Mouse (Mus musculus) forebrain, embryonic 10.5 days (tissue): ENCODE data around the gene Dpp8. TPM values are rescaled to one million over a fixed set of nuclear protein-coding genes. Genes with fewer than 3 reads are reported as not detected.

ENCODE experiments used
- DNase-seq: peaks from one replicate; pipeline ENCODE4 v3.0.0-alpha.2; 2017; ENCODE audit warnings: low spot score; ENCODE audit errors: extremely low spot score
- H3K27ac ChIP-seq: fragments of 300-500 bp; sonication (generic); 2 replicates; pipeline ENCODE4 v1.5.1; 2016; ENCODE audit warnings: mild to moderate bottlenecking
- H3K27me3 ChIP-seq: fragments of 300-500 bp; sonication (generic); 2 replicates; pipeline ENCODE4 v1.6.1; 2016; ENCODE audit warnings: mild to moderate bottlenecking; ENCODE audit not compliant: poor library complexity, severe bottlenecking
- H3K36me3 ChIP-seq: fragments of 300-500 bp; sonication (generic); replicated peaks from 2 replicates; pipeline ENCODE4 v1.6.1; 2016; ENCODE audit warnings: mild to moderate bottlenecking, moderate library complexity
- H3K4me1 ChIP-seq: fragments of 300-500 bp; sonication (generic); 2 replicates; pipeline ENCODE4 v1.6.1; 2016
- H3K4me3 ChIP-seq: fragments of 300-500 bp; sonication (generic); 2 replicates; pipeline ENCODE4 v1.5.1; 2016; ENCODE audit warnings: mild to moderate bottlenecking, moderate library complexity
- H3K9me3 ChIP-seq: fragments of 300-500 bp; sonication (generic); 2 replicates; pipeline ENCODE4 v1.6.1; 2016; ENCODE audit warnings: mild to moderate bottlenecking, moderate library complexity
- WGBS: fragments of 180-500 bp; shearing (Covaris S2); methylation state at CpG from one replicate; pipeline ENCODE4 v1.1.7; 2016; 5-methylcytosine and 5-hydroxymethylcytosine counted together
- polyA plus RNA-seq: library from polyadenylated mRNA; unstranded; fragments of >200 nt; fragmentation: Nextera tagmentation; extraction: Ambion mirVana; gene quantifications from 2 replicates; pipeline ENCODE4 v1.2.1, GENCODE M21; 2016

Gene Dpp8
- polyA plus RNA-seq, 1 experiment from 2014 or later: 46.7 TPM

- WGBS: 86% methylated on average over 4 of the region's 4 CpGs
- no peak overlapping the region for H3K4me3 ChIP-seq
- H3K36me3 ChIP-seq: peaks cover 7% of the 10 kb centered on the region
- DNase-seq: no peak
- no peaks in the 10 kb centered on the region for H3K27me3 ChIP-seq
- peaks cover 46% of the 10 kb centered on the region for H3K4me1 ChIP-seq
- no peak overlapping the region for H3K27ac ChIP-seq
- no peaks in the 10 kb centered on the region for H3K9me3 ChIP-seq
These were observed 15.8 kb upstream of the Dpp8 start for GRCm38 (mm10) chr9:65016241-65016977.

GRCm38 (mm10) chr9:65016978-65017827 is 15.0 kb upstream of the Dpp8 start:
- no peak for DNase-seq
- Histone ChIP-seq H3K36me3 (peaks cover 7% of the 10 kb centered on the region), H3K4me3 (no peak overlapping the region), H3K27ac (no peak overlapping the region), H3K27me3 (no peaks in the 10 kb centered on the region), H3K4me1 (peaks cover 54% of the 10 kb centered on the region), H3K9me3 (no peaks in the 10 kb centered on the region)
- 89% methylated on average over 16 of the region's 16 CpGs for WGBS

DNA sequence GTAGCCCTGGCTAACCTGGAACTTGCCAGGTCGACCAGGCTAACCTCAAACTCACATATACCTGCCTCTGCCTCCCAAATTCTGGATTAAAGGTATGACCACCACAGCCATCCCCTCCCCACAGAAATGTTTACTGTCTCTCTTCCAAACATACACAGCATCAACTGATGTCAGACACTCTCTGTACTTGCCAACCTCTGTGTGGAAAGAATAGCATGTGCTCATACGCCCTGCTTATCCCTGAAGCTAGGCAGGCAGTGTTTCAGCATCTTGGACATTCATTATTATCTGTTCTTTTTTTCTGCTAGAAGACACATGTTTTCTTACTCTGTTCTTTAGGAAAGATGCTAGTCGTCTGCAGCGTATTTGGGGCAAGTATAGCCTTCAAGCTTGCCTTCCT is 14.3 kb upstream of the Dpp8 start:
- Histone ChIP-seq H3K4me3 (no peak overlapping the region), H3K9me3 (no peaks in the 10 kb centered on the region), H3K4me1 (peaks cover 59% of the 10 kb centered on the region), H3K36me3 (peaks cover 7% of the 10 kb centered on the region), H3K27me3 (peaks cover 6% of the 10 kb centered on the region), H3K27ac (no peak overlapping the region)
- no peak for DNase-seq
- WGBS: 91% methylated on average over 4 of the region's 4 CpGs

DNA sequence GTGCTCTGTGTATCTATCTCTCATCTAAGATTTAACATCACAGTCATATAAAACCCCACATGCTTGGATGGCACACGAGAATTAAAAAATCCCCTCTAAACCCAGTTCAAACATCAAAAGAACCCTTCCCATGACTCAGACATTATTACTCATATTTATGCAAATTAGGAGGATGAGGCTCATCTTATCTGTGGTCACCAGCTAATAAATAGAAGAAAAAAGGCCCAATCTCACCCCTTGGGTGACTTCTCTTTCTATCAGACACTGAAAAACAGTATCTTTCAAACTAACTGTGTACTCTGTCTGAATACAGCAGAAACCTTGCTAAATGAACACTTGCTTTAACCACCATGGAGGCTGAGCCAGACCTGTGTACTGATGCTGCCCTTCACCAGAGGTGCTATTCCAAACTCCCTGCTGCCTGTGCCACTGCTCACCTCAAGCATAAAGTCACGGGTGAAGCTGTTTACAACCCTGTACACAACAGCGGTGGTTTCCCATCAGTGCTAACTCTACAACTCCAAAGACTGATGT is 13.6 kb upstream of the Dpp8 start:
- Histone ChIP-seq H3K4me3 (no peak overlapping the region), H3K4me1 (peaks cover 59% of the 10 kb centered on the region)

DNA sequence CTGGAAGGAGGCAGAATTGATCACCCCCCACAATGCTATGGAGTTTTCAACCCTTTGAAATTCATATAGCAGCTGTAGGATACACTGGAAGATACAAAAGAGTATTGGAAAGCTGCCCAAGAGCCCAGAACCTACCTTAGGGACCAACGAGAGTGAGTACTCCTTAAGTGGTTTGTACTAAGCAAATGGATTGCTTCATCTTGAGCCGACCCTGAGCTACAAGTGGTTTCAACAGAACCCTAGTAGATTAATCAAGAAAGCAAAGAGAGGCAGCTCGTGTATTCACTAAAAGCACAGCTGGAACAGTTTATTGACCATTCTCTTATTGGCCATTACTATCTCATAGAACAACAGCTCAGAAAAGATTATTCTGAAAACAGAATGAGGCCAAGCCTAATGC is 13.1 kb upstream of the Dpp8 start:
- Histone ChIP-seq H3K4me3 (peak overlapping the region; percentile 74; the same call in 1 of the 2 replicates), H3K27ac (no peak overlapping the region), H3K27me3 (peaks cover 18% of the 10 kb centered on the region), H3K4me1 (peaks cover 59% of the 10 kb centered on the region), H3K36me3 (peaks cover 7% of the 10 kb centered on the region), H3K9me3 (no peaks in the 10 kb centered on the region)
- DNase-seq: no peak
- 78% methylated on average over 3 of the region's 3 CpGs for WGBS

More for the DNA sequence above, 13.6 kb upstream of the Dpp8 start:
- H3K36me3 ChIP-seq: peaks cover 7% of the 10 kb centered on the region
- DNase-seq: no peak
- no peak overlapping the region for H3K27ac ChIP-seq
- H3K27me3 ChIP-seq: peaks cover 14% of the 10 kb centered on the region
- no peaks in the 10 kb centered on the region for H3K9me3 ChIP-seq
- WGBS: 85% methylated on average over 3 of the region's 3 CpGs

- Histone ChIP-seq H3K27me3 (peaks cover 18% of the 10 kb centered on the region), H3K4me3 (peak overlapping the region; percentile 74), H3K27ac (no peak overlapping the region), H3K9me3 (no peaks in the 10 kb centered on the region), H3K4me1 (peaks cover 59% of the 10 kb centered on the region), H3K36me3 (peaks cover 5% of the 10 kb centered on the region)
- 81% methylated on average over 4 of the region's 4 CpGs for WGBS
- DNase-seq: no peak
These were observed 12.1 kb upstream of the Dpp8 start for GRCm38 (mm10) chr9:65020128-65020527.

DNA sequence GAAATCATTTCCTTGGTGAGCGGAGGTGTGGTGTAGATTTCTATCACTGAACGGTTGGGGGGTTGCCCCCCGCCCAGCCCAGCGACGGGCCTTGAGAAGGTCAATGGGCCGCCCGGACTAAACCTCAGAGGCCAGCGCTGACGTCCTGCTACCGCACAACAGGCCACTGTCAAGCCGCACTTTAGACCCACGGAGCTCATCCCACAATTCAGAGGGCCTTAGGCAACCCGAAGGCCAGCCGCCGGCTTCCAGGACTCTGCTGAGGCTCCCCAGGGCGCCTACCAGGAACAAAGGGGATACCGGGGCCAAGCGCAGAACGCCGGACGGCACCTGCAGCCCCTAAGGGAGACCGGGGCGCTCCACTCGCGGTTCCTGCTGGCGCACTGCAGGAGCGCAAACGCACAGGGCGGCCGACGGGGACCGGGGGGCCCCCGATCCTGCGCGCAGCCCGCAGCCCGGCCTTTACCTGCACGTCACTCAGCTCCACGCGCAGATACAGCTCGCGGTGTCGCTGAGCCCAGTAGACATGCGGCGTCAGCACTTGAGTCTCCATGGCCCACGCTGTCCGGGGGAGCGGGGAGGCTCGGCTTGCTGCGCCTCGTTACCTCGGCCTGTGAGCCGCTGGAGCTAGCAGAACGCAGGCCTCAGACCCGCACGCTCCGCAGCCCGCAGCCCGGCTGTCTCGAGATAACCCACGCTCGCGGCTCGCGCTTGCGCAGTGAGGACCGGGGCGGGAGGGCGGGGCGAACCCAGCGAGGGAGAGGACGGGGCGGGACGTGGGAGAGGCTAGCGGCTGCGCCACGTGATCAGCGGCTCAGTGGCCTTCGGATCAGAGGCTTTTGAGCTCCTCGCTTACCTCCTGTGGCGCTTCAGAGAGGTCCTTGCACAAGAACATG is 11.0 kb upstream of the Dpp8 start, which contains the start of gene Hacd3:
Gene Hacd3, minus strand, starts transcription at position 703 of the 896 bp plus-strand sequence.
- H3K27ac ChIP-seq: peak within 1 kb of the TSS; percentile 91
- DNase-seq: peak; percentile 95
- H3K9me3 ChIP-seq: no peaks in the 10 kb centered on the region
- H3K27me3 ChIP-seq: peaks cover 18% of the 10 kb centered on the region
- WGBS: under 1% methylated on average over 81 of the region's 81 CpGs
- no peaks in the 10 kb centered on the region for H3K36me3 ChIP-seq
- peak within 1 kb of the TSS; percentile 74 for H3K4me3 ChIP-seq
- peaks cover 57% of the 10 kb centered on the region for H3K4me1 ChIP-seq

GRCm38 (mm10) chr9:65021887-65022579 is 10.2 kb upstream of the Dpp8 start:
- 20% methylated on average over 9 of the region's 9 CpGs for WGBS
- Histone ChIP-seq H3K4me1 (peaks cover 49% of the 10 kb centered on the region), H3K27ac (peak overlapping the region; percentile 91), H3K36me3 (no peaks in the 10 kb centered on the region), H3K4me3 (peak overlapping the region; percentile 74), H3K9me3 (no peaks in the 10 kb centered on the region), H3K27me3 (peaks cover 18% of the 10 kb centered on the region)
- DNase-seq: no peak

DNA sequence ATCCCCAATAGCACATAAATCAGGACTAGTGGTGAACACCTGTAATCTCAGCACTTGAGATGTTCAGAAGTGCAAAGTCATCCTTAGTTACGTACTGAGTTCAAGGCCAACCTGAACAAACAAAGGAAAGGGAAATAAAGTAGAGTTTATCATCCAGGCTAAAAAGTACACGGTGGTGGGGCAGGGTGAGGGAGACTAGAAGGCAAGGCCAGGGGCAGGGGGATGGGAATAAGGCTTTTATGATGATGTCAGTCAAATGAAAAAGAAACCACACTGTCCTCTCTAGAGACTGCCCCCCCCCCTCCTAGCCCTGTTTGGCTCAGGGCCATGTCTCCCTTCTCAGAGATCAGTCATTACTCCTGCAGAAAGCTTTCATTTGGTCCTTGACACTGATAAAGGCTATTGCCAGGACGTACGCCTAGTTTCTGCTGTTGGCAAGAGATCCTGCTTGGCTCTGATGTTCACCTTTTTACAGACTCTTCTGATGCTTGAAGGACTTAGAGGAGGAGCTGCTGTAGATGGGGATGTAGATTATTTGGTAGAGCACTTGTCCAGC is 9.6 kb upstream of the Dpp8 start:
- peaks cover 18% of the 10 kb centered on the region for H3K27me3 ChIP-seq
- no peak for DNase-seq
- H3K4me1 ChIP-seq: peaks cover 48% of the 10 kb centered on the region
- no peaks in the 10 kb centered on the region for H3K36me3 ChIP-seq
- H3K4me3 ChIP-seq: no peak overlapping the region
- H3K27ac ChIP-seq: peak overlapping the region; percentile 91
- H3K9me3 ChIP-seq: no peaks in the 10 kb centered on the region
- WGBS: 90% methylated on average over 4 of the region's 4 CpGs

GRCm38 (mm10) chr9:65023447-65023846 is 8.8 kb upstream of the Dpp8 start:
- peaks cover 43% of the 10 kb centered on the region for H3K4me1 ChIP-seq
- no peak overlapping the region for H3K4me3 ChIP-seq
- no peaks in the 10 kb centered on the region for H3K9me3 ChIP-seq
- no peaks in the 10 kb centered on the region for H3K36me3 ChIP-seq
- H3K27me3 ChIP-seq: peaks cover 18% of the 10 kb centered on the region
- WGBS: 92% methylated on average over 3 of the region's 3 CpGs
- no peak overlapping the region for H3K27ac ChIP-seq
- DNase-seq: no peak

DNA sequence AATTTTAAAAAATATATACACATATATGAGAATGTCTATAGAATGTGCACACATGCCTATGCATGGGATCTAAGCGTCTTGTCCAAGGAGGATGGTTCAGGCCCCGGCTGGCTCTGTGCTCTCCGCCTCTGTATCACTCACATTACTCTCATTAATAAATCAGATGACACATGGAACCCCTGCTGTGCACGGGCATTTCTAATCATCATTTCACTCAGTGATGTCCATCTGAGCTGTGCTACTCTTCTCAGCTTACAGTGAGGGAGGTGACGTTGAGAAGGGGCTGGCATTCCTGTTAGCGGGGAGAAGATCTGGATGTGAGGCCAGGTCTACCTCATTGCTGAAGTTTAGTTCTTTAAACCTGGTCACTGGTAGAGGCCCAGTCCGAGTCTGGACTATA is 5.0 kb upstream of the Dpp8 start:
- H3K36me3 ChIP-seq: no peaks in the 10 kb centered on the region
- no peak overlapping the region for H3K4me3 ChIP-seq
- 90% methylated on average over 7 of the region's 7 CpGs for WGBS
- peaks cover 18% of the 10 kb centered on the region for H3K27me3 ChIP-seq
- H3K9me3 ChIP-seq: no peaks in the 10 kb centered on the region
- no peak for DNase-seq
- no peak overlapping the region for H3K27ac ChIP-seq
- H3K4me1 ChIP-seq: peaks cover 9% of the 10 kb centered on the region
